Mouse (Mus musculus): ENCODE results near the gene Tdp1. TPM values are rescaled to one million over a fixed set of nuclear protein-coding genes. Genes with fewer than 3 reads are reported as not detected.

The Tdp1 gene
- total RNA-seq (2012; rRNA removed): 27.5 and 34.6 TPM in 2 replicates

DNA sequence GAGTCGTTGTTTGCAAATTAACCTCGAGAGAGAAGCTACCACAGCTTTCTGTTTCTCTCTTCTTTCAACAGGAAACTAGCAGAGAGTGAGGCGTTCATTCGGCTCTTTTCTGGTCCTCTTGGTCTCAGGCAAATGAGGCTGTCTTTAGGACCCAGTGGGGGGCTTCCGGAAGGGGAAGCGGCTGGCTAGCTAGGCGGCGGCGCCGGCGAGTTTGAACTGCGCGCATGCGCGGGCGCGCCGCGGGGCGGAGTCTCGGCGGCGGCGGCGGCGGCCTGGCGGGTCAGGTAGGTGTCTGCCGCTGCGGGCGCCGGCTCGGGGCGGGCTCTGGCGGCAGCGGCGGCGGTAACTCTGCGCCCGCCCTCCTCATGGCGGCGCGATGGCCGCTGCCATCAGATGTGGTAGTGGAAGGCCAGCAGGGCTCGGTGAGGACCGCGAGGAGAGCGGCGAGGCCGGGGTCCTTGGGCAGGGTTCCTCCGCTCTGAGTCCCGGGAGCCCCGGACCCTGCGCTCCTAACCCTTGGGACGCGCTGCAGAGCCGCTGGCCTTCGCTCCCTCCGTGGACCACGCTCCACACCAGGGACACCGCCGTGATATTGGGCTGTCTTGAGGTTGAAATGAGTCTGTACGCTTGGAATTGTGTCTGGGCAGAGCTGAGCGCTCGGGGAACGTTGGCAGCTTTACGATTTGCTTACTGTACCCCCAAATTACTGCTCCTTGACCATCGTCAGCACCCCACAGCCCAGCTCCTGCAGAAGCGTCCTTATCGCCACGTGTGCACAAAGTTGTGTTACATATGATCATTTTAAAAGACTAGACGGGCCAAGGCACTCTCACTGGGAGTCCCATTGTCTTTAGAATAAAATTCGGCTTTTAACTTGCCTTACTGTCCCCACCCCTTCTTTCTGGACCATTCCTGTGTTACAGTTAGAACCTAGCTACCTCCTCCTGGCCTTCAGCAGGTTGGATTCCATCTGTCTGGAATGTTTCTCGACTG is at the start of gene Tdp1, which contains the start of gene Efcab11:
TSS of gene Tdp1 (plus strand) at position 249 of the 993 bp plus-strand sequence.
TSS of gene Efcab11 (minus strand) at position 171 of the 993 bp plus-strand sequence.
- peak; percentile 27; the same call in 1 of the 2 replicates for TF ChIP-seq HCFC1 (IDR thresholded peaks at IDR 0.05; ENCODE audit: borderline replicate concordance, insufficient read depth, low read length)
- no peak for TF ChIP-seq CHD2 (IDR thresholded peaks at IDR 0.05; ENCODE audit: low read depth, low read length)
- no peak for TF ChIP-seq ZNF384 (IDR thresholded peaks at IDR 0.05; ENCODE audit: low read depth, low read length)
- no peak for TF ChIP-seq ZC3H11A (IDR thresholded peaks at IDR 0.05; ENCODE audit: borderline replicate concordance, low read depth, low read length)
- no peak for TF ChIP-seq MAFK (IDR thresholded peaks at IDR 0.05; ENCODE audit: insufficient read depth, low read depth, low read length)
- in situ Hi-C loops (cut with MboI; ENCODE audit: low sequenced_read_pairs in 2 of 2, unreplicated experiment in 2 of 2): no loop called here

DNA sequence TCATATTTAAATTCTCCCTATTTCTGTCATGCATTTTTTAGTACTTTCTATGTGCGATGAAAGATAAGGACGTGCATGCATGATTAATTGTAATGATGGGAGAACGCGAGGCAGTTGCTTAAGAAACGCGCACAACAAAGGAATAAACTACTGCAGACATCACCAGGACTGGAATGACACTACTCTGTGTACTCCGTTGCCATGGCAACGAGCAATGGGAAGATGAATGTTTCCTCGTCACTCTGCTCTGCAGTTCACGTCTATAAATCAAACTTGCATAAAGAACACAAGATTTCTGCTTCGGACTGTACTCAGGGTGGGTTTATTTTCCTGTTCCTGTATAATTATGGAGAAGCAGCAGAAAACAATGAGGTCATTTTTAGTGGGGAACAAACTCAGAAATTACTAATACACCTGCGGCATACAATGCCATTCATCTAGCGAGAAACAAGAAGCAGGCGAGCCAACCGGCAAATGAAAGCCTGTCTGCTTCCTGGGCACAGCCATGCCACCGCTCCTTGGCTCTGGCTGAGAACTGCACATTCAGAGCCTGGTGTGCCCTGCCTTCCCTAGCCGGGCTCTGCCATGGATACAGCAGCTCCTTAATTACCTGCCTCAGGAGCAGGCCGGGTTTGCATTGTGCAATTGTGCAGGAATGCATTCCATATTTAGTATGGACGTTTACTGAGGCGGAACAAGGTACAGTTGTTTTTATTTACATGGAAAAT is 47.7 kb upstream of the Tdp1 start:
- no peaks in the 10 kb centered on the region for H3K4me1 ChIP-seq (ENCODE audit: control insufficient read depth in 2 of 2, insufficient read depth in 2 of 2, low read length in 2 of 2, poor library complexity in 1 of 2)
- no peak overlapping the region for H3K27ac ChIP-seq (ENCODE audit: insufficient read depth, low read depth, low read length, poor library complexity, severe bottlenecking)
- in situ Hi-C loops (cut with MboI; ENCODE audit: low sequenced_read_pairs in 2 of 2, unreplicated experiment in 2 of 2): loop anchor here in 1 of 2 experiments (25.0 kb wide), 1 partner anchor 749 kb away; no protein-coding TSS in a partner anchor
- H3K4me3 ChIP-seq (ENCODE audit: insufficient read depth in 1 of 2, low read depth in 1 of 2, low read length in 2 of 2, poor library complexity in 1 of 2, severe bottlenecking in 1 of 2): no peak overlapping the region
- H3K9ac ChIP-seq (ENCODE audit: insufficient read depth, low read depth, low read length, poor library complexity, severe bottlenecking): no peak overlapping the region
- H3K36me3 ChIP-seq (ENCODE audit: control insufficient read depth, insufficient read depth, low read length, poor library complexity, severe bottlenecking): no peaks in the 10 kb centered on the region
- H3K9me3 ChIP-seq (ENCODE audit: control insufficient read depth, insufficient read depth, low read depth, low read length): no peaks in the 10 kb centered on the region
- DNase-seq (ENCODE audit: low read depth, low spot score): no peak
- no peak for TF ChIP-seq HCFC1 (IDR thresholded peaks at IDR 0.05; ENCODE audit: borderline replicate concordance, insufficient read depth, low read length)

More for the DNA sequence above, at the start of gene Tdp1, which contains the start of gene Efcab11:
- H3K36me3 ChIP-seq (ENCODE audit: control insufficient read depth, insufficient read depth, low read length, poor library complexity, severe bottlenecking): peaks cover 2% of the 10 kb centered on the region; the same call in 1 of the 2 replicates
- no peaks in the 10 kb centered on the region for H3K4me1 ChIP-seq (ENCODE audit: control insufficient read depth in 2 of 2, insufficient read depth in 2 of 2, low read length in 2 of 2, poor library complexity in 1 of 2)
- H3K4me3 ChIP-seq (ENCODE audit: insufficient read depth in 1 of 2, low read depth in 1 of 2, low read length in 2 of 2, poor library complexity in 1 of 2, severe bottlenecking in 1 of 2): peak within 1 kb of the TSS; percentile 81 to 97
- H3K27ac ChIP-seq (ENCODE audit: insufficient read depth, low read depth, low read length, poor library complexity, severe bottlenecking): peak within 1 kb of the TSS; percentile 62; the same call in 1 of the 2 replicates
- peak; percentile 86 for DNase-seq (ENCODE audit: low read depth, low spot score)
- no peaks in the 10 kb centered on the region for H3K9me3 ChIP-seq (ENCODE audit: control insufficient read depth, insufficient read depth, low read depth, low read length)
- peak within 1 kb of the TSS; percentile 92 for H3K9ac ChIP-seq (ENCODE audit: insufficient read depth, low read depth, low read length, poor library complexity, severe bottlenecking)

DNA sequence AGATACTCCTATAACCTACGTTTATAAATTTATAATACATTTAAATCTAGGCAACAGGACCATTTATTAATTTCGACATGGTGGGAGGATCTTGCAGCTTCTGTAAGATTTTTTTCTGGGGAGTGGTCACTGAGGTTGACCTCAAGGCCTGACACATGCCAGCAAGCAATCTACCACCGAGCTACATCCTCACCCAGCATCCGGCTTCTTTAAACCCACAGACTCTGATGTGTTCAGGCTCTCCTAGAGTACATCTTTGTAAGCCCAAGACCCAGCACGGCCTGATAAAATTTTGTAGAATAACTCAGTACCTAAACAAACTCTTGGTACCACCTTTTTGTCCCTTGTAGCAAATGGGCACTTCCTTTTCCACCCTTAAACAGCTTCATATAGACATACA is 46.8 kb upstream of the Tdp1 start:
- in situ Hi-C loops (cut with MboI; ENCODE audit: low sequenced_read_pairs in 2 of 2, unreplicated experiment in 2 of 2): loop anchor here in 1 of 2 experiments (25.0 kb wide), 1 partner anchor 750 kb away; no protein-coding TSS in a partner anchor
- no peaks in the 10 kb centered on the region for H3K9me3 ChIP-seq (ENCODE audit: control insufficient read depth, insufficient read depth, low read depth, low read length)
- no peak overlapping the region for H3K27ac ChIP-seq (ENCODE audit: insufficient read depth, low read depth, low read length, poor library complexity, severe bottlenecking)

DNA sequence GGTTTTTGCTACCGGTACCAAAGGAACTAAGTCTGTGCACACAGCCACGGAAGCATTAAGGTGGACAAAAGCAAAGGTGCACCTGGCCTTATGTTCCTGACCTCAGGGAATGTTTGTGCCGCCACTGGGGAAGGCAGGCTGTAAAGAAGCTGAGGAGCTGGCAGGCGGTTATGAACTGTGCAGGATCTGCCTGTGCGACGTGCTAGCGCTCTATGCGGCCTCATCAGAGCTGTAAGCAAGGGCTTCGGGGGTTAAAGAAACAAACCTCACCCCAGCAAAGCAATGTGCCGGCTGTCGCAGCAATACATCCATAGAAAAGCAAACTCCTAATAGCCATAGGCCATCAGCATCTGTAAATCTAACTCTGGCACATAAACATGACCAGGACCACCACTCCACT is 46.2 kb upstream of the Tdp1 start:
- in situ Hi-C loops (cut with MboI; ENCODE audit: low sequenced_read_pairs in 2 of 2, unreplicated experiment in 2 of 2): loop anchor here in 1 of 2 experiments (25.0 kb wide), 1 partner anchor 751 kb away; no protein-coding TSS in a partner anchor
- no peaks in the 10 kb centered on the region for H3K9me3 ChIP-seq (ENCODE audit: control insufficient read depth, insufficient read depth, low read depth, low read length)
- no peak overlapping the region for H3K27ac ChIP-seq (ENCODE audit: insufficient read depth, low read depth, low read length, poor library complexity, severe bottlenecking)
- no peaks in the 10 kb centered on the region for H3K36me3 ChIP-seq (ENCODE audit: control insufficient read depth, insufficient read depth, low read length, poor library complexity, severe bottlenecking)
- no peaks in the 10 kb centered on the region for H3K4me1 ChIP-seq (ENCODE audit: control insufficient read depth in 2 of 2, insufficient read depth in 2 of 2, low read length in 2 of 2, poor library complexity in 1 of 2)
- no peak overlapping the region for H3K9ac ChIP-seq (ENCODE audit: insufficient read depth, low read depth, low read length, poor library complexity, severe bottlenecking)
- DNase-seq (ENCODE audit: low read depth, low spot score): no peak
- no peak for TF ChIP-seq HCFC1 (IDR thresholded peaks at IDR 0.05; ENCODE audit: borderline replicate concordance, insufficient read depth, low read length)
- TF ChIP-seq MAFK (IDR thresholded peaks at IDR 0.05; ENCODE audit: insufficient read depth, low read depth, low read length): no peak
- TF ChIP-seq CHD2 (IDR thresholded peaks at IDR 0.05; ENCODE audit: low read depth, low read length): no peak
- TF ChIP-seq ZC3H11A (IDR thresholded peaks at IDR 0.05; ENCODE audit: borderline replicate concordance, low read depth, low read length): no peak
- no peak overlapping the region for H3K4me3 ChIP-seq (ENCODE audit: insufficient read depth in 1 of 2, low read depth in 1 of 2, low read length in 2 of 2, poor library complexity in 1 of 2, severe bottlenecking in 1 of 2)

More for the DNA sequence above, 46.8 kb upstream of the Tdp1 start:
- no peaks in the 10 kb centered on the region for H3K4me1 ChIP-seq (ENCODE audit: control insufficient read depth in 2 of 2, insufficient read depth in 2 of 2, low read length in 2 of 2, poor library complexity in 1 of 2)
- no peak for DNase-seq (ENCODE audit: low read depth, low spot score)
- H3K36me3 ChIP-seq (ENCODE audit: control insufficient read depth, insufficient read depth, low read length, poor library complexity, severe bottlenecking): no peaks in the 10 kb centered on the region
- H3K9ac ChIP-seq (ENCODE audit: insufficient read depth, low read depth, low read length, poor library complexity, severe bottlenecking): no peak overlapping the region
- H3K4me3 ChIP-seq (ENCODE audit: insufficient read depth in 1 of 2, low read depth in 1 of 2, low read length in 2 of 2, poor library complexity in 1 of 2, severe bottlenecking in 1 of 2): no peak overlapping the region
- no peak for TF ChIP-seq MAFK (IDR thresholded peaks at IDR 0.05; ENCODE audit: insufficient read depth, low read depth, low read length)
- TF ChIP-seq ZNF384 (IDR thresholded peaks at IDR 0.05; ENCODE audit: low read depth, low read length): no peak
